Mouse (Mus musculus): Measurements from ENCODE around the gene Gm5868. TPM values are rescaled to one million over a fixed set of nuclear protein-coding genes. Genes with fewer than 3 reads are reported as not detected.
"Not testable (repeated sequence)": the region's sequence is repeated elsewhere in the genome, so short reads cannot be mapped to it uniquely, and the experiment has no call there.

Gene Gm5868
- polyA plus RNA-seq (2015; fragmentation: Nextera tagmentation; extraction: Ambion mirVana): 0.41 and 0.67 TPM in 2 replicates

DNA sequence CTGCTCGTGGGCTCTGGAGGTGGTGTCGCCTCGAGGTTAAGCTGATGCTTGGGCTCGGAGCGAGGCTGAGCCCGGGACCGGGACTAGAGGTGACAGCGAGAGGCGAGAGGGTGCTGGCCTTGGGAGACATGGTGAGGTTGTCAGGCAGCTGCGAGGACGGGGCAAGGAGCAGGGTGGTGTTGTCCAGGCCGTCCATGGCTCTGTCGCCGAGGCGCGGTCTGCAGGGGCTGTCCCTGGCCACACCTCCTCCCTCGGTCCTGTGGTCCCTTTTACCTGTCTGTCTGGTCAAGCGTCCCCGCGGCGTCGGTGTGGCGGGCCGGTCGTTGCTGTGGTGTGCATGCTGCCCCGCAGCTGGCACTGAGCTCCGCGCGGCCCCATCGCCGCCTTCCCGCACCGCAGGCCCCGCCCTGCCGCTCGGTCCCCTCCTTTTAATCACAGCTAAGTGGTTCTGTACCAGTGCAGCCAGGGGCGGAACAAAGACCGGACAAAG lies at the start of gene Gm5868:
Gene Gm5868, minus strand, starts transcription at position 360 of the 490 bp plus-strand sequence.
- H3K27me3 ChIP-seq (replicated peaks): peaks cover 13% of the 10 kb centered on the region
- WGBS: 3% methylated on average over 32 of the region's 38 CpGs
- H3K27ac ChIP-seq: no peak within 1 kb of the TSS
- H3K9me3 ChIP-seq: no peaks in the 10 kb centered on the region
- H3K4me3 ChIP-seq (replicated peaks): peak within 1 kb of the TSS; percentile 37
- no peaks in the 10 kb centered on the region for H3K36me3 ChIP-seq
- peaks cover 7% of the 10 kb centered on the region; the same call in 1 of the 2 replicates for H3K4me1 ChIP-seq
- ATAC-seq (ENCODE audit: insufficient read depth, low FRiP score, low read depth): no peak
- H3K4me2 ChIP-seq: peak within 1 kb of the TSS; percentile 76
- no peak within 1 kb of the TSS for H3K9ac ChIP-seq

GRCm38 (mm10) chr5:72636576-72636975 lies 49.2 kb upstream of the Gm5868 start:
- H3K4me2 ChIP-seq: no peak overlapping the region
- WGBS: 79% methylated on average over 3 of the region's 3 CpGs
- no peak overlapping the region for H3K27ac ChIP-seq
- no peak overlapping the region for H3K9ac ChIP-seq
- no peak overlapping the region for H3K4me3 ChIP-seq (replicated peaks)
- no peaks in the 10 kb centered on the region for H3K27me3 ChIP-seq (replicated peaks)
- no peak; the same call in 1 of the 2 replicates for ATAC-seq (ENCODE audit: insufficient read depth, low FRiP score, low read depth)
- no peaks in the 10 kb centered on the region for H3K36me3 ChIP-seq
- H3K9me3 ChIP-seq: no peaks in the 10 kb centered on the region
- H3K4me1 ChIP-seq: no peaks in the 10 kb centered on the region

DNA sequence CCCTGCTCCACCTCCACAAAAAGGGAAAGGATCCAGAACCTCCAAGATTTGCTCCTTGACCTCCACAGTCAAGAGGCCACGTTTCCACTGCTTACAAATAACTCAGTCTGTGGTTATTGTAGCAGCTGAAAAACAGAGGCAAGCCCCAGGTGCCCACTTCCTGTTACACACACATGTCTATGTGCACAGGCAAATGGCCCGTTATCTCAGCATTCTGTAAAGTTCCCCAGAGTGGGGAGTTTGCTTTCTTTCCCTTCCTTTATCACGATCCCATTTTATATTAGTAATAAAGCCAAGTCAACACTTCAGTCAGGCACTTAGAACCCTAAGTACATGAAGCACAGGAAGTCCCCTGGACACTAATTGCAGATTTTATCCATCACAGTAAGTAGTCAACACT lies 48.8 kb upstream of the Gm5868 start:
- no peak overlapping the region for H3K4me3 ChIP-seq (replicated peaks)
- no peaks in the 10 kb centered on the region for H3K4me1 ChIP-seq
- no peak for ATAC-seq (ENCODE audit: insufficient read depth, low FRiP score, low read depth)
- no peak overlapping the region for H3K9ac ChIP-seq
- H3K27ac ChIP-seq: no peak overlapping the region
- no peaks in the 10 kb centered on the region for H3K27me3 ChIP-seq (replicated peaks)
- 44% methylated on average over 3 of the region's 3 CpGs for WGBS
- no peak overlapping the region for H3K4me2 ChIP-seq
- no peaks in the 10 kb centered on the region for H3K9me3 ChIP-seq
- H3K36me3 ChIP-seq: no peaks in the 10 kb centered on the region

DNA sequence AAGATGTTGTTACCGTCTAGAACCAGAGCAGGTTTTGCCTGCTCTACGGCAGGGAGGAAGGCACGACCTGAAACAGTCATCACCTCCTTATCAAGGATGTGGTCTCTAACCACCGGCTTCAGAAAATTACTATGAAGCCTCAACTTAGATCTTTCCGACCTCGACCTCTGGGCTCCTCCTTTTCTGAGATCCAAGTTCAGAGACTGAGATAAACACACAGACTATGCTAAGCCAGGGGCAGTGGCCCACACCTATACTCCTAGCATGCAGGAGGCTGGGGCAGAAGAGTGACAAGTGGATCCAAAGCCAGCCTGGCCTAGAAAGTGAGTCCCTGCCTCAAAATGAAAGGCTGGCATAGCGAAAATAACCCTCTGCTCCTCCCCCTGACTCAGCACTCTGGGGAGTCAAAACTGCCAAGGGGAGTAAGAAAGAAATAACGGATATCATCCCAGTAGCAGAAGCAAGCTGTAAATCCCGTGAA lies 47.5 kb upstream of the Gm5868 start:
- no peak overlapping the region for H3K9ac ChIP-seq
- H3K4me2 ChIP-seq: no peak overlapping the region
- no peak overlapping the region for H3K4me3 ChIP-seq (replicated peaks)
- H3K27me3 ChIP-seq (replicated peaks): no peaks in the 10 kb centered on the region
- 73% methylated on average over 9 of the region's 9 CpGs for WGBS
- no peaks in the 10 kb centered on the region for H3K9me3 ChIP-seq
- H3K27ac ChIP-seq: no peak overlapping the region
- H3K36me3 ChIP-seq: no peaks in the 10 kb centered on the region
- no peak for ATAC-seq (ENCODE audit: insufficient read depth, low FRiP score, low read depth)
- H3K4me1 ChIP-seq: no peaks in the 10 kb centered on the region

DNA sequence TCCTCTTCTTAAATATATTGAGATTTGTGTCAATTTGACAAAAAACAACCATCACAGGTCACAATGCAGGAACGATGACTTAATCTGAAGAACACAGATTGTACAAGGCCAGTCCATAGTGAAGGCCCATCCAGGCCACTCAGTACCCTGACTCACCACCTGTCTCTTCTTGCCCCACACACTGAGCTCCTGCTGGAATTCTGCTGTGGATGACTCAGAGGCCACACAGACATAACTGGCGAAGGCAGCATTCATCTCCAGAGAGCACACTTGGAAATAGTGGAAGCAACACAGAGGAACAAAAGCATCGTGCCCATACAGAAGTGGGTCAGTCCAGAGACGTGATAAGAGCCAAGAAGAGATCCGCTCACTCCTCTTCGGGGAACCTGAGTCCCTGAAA lies 42.7 kb upstream of the Gm5868 start:
- H3K4me1 ChIP-seq: no peaks in the 10 kb centered on the region
- no peak overlapping the region for H3K27ac ChIP-seq
- no peaks in the 10 kb centered on the region for H3K36me3 ChIP-seq
- no peak for ATAC-seq (ENCODE audit: insufficient read depth, low FRiP score, low read depth)
- no peaks in the 10 kb centered on the region for H3K9me3 ChIP-seq
- no peak overlapping the region for H3K9ac ChIP-seq
- WGBS: 87% methylated on average over 6 of the region's 6 CpGs
- H3K4me3 ChIP-seq (replicated peaks): no peak overlapping the region
- no peak overlapping the region for H3K4me2 ChIP-seq
- H3K27me3 ChIP-seq (replicated peaks): no peaks in the 10 kb centered on the region

- no peak overlapping the region for H3K4me3 ChIP-seq (replicated peaks)
- H3K36me3 ChIP-seq: no peaks in the 10 kb centered on the region
- 87% methylated on average over 1 of the region's 1 CpGs for WGBS
- no peak overlapping the region for H3K4me2 ChIP-seq
- H3K27ac ChIP-seq: no peak overlapping the region
- ATAC-seq (ENCODE audit: insufficient read depth, low FRiP score, low read depth): no peak
- H3K9ac ChIP-seq: no peak overlapping the region
- H3K9me3 ChIP-seq: no peaks in the 10 kb centered on the region
- no peaks in the 10 kb centered on the region for H3K4me1 ChIP-seq
- no peaks in the 10 kb centered on the region for H3K27me3 ChIP-seq (replicated peaks)
Observed at GRCm38 (mm10) chr5:72621022-72621421, 33.7 kb upstream of the Gm5868 start.

- Histone ChIP-seq H3K9ac (no peak overlapping the region), H3K4me2 (no peak overlapping the region), H3K27ac (no peak overlapping the region), H3K9me3 (no peaks in the 10 kb centered on the region), H3K27me3 (replicated peaks) (no peaks in the 10 kb centered on the region), H3K4me1 (no peaks in the 10 kb centered on the region), H3K36me3 (no peaks in the 10 kb centered on the region), H3K4me3 (replicated peaks) (no peak overlapping the region)
- 75% methylated on average over 4 of the region's 4 CpGs for WGBS
- no peak for ATAC-seq (ENCODE audit: insufficient read depth, low FRiP score, low read depth)
Observed at GRCm38 (mm10) chr5:72617413-72617812, 30.1 kb upstream of the Gm5868 start.

- no peaks in the 10 kb centered on the region for H3K9me3 ChIP-seq
- H3K27ac ChIP-seq: no peak overlapping the region
- no peak overlapping the region for H3K4me2 ChIP-seq
- H3K36me3 ChIP-seq: no peaks in the 10 kb centered on the region
- no peak overlapping the region for H3K9ac ChIP-seq
- H3K4me1 ChIP-seq: no peaks in the 10 kb centered on the region
- WGBS: 80% methylated on average over 4 of the region's 4 CpGs
- H3K27me3 ChIP-seq (replicated peaks): no peaks in the 10 kb centered on the region
- ATAC-seq (ENCODE audit: insufficient read depth, low FRiP score, low read depth): no peak
- no peak overlapping the region for H3K4me3 ChIP-seq (replicated peaks)
Observed at GRCm38 (mm10) chr5:72603138-72603537, 15.8 kb upstream of the Gm5868 start.

- H3K9ac ChIP-seq: no peak overlapping the region
- no peaks in the 10 kb centered on the region for H3K9me3 ChIP-seq
- H3K4me1 ChIP-seq: no peaks in the 10 kb centered on the region
- H3K4me3 ChIP-seq (replicated peaks): no peak overlapping the region
- no peaks in the 10 kb centered on the region for H3K27me3 ChIP-seq (replicated peaks)
- H3K4me2 ChIP-seq: no peak overlapping the region
- no peak overlapping the region for H3K27ac ChIP-seq
- no peaks in the 10 kb centered on the region for H3K36me3 ChIP-seq
- WGBS: 16% methylated on average over 5 of the region's 5 CpGs
- 0 out of 2 replicates have a peak, but pooled peaks have one; percentile 31 for ATAC-seq (ENCODE audit: insufficient read depth, low FRiP score, low read depth)
Observed at GRCm38 (mm10) chr5:72601006-72601405, 13.7 kb upstream of the Gm5868 start.

DNA sequence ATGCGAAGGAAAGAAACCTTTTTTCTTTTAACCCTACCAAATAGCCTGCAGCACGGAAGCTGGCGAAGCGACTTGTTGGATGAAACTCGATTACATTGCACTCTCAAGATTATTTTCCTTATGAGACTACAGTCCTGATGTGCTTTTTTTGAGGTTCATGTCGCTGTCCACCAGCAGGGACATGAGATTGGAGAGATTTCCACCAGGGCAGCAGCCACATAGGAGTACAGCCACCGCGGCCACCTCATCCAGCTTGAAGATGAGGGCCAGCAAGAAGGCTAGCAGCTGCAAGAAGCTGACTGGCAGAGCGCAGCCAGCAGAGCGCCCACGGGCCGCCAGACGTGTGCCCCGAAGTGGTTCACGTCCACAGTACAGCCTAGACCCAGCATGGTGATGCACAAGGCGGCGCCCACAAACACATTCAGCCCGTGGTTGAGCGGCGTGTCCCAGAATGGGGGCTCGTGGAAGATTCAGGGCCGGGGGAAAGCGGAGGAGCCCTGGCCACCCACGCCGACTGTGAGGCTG lies 622 bp downstream of the Gm5868 start:
- 39% methylated on average over 25 of the region's 25 CpGs for WGBS
- not testable (repeated sequence) for H3K27ac ChIP-seq; H3K9me3 ChIP-seq; ATAC-seq (ENCODE audit: insufficient read depth, low FRiP score, low read depth); H3K4me1 ChIP-seq; H3K36me3 ChIP-seq; H3K9ac ChIP-seq
- Histone ChIP-seq H3K4me3 (replicated peaks) (peak overlapping the region; percentile 37), H3K27me3 (replicated peaks) (peaks cover 13% of the 10 kb centered on the region), H3K4me2 (peak overlapping the region; percentile 76)

GRCm38 (mm10) chr5:72586122-72586521 lies 1.2 kb downstream of the Gm5868 start:
- not testable (repeated sequence) for H3K4me1 ChIP-seq; ATAC-seq (ENCODE audit: insufficient read depth, low FRiP score, low read depth); H3K4me3 ChIP-seq (replicated peaks); H3K9ac ChIP-seq; H3K4me2 ChIP-seq; H3K27ac ChIP-seq; H3K36me3 ChIP-seq; H3K9me3 ChIP-seq
- H3K27me3 ChIP-seq (replicated peaks): peaks cover 14% of the 10 kb centered on the region
- 40% methylated on average over 7 of the region's 7 CpGs for WGBS

DNA sequence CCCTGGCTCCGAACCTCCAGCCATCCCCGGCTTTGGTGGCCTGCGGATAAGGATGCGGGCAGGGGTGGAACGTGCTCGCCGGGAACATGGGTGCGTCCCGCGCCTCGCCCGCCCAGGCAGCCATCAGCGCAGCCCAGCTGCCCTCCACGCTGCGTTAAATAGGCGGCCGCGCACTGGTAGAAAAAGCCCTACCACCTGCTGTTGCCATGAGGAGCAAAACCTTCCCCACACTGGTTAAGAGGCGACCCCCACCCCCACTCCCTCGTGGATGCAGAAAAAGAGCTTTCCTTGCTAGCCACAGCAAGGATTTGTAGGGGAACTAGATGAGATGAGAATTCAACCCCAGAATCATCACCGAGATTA lies 6.4 kb downstream of the Gm5868 start, which contains the start of gene Zar1:
Gene Zar1, minus strand, starts transcription at position 285 of the 363 bp plus-strand sequence.
- Histone ChIP-seq H3K9ac (0 out of 2 replicates have a peak within 1 kb of the TSS, but pooled peaks have one; percentile 12), H3K4me3 (replicated peaks) (peak within 1 kb of the TSS; percentile 42), H3K27me3 (replicated peaks) (peaks cover 10% of the 10 kb centered on the region), H3K4me2 (peak within 1 kb of the TSS; percentile 84)
- H3K4me1 ChIP-seq, H3K36me3 ChIP-seq, H3K9me3 ChIP-seq, H3K27ac ChIP-seq: not testable (repeated sequence)
- ATAC-seq (ENCODE audit: insufficient read depth, low FRiP score, low read depth): peak; percentile 50; the same call in 1 of the 2 replicates
- 8% methylated on average over 20 of the region's 21 CpGs for WGBS

Measured in stomach, embryonic 15.5 days (tissue).